ENCODE assay signal across 10 mouse cellular contexts in genomic region chr7:127519284-127519683, GRCm38 (mm10). TPM values are rescaled to one million over a fixed set of nuclear protein-coding genes. Genes with fewer than 3 reads are reported as not detected.
DNase-seq lines count a peak whose midpoint lies in the region; ATAC-seq and TF ChIP-seq lines count a peak whose summit lies in the region.
"Had no signal": no experiment of that assay in that cellular context is flagged by ENCODE, and none has a peak within 500 bp of the region (broad histone marks: within the 10 kb centered on the region; RNA-seq: fewer than 3 reads in every experiment).

TSS of gene Gm42715 (plus strand) at chr7:127519584.

- no peak within 1 kb of the TSS for H3K4me3 ChIP-seq in stomach, embryonic 14.5 days (ENCODE audit: low read depth, low read length)
- no peak within 1 kb of the TSS for H3K4me3 ChIP-seq in stomach, postnatal 0 days (ENCODE audit: low read depth, low read length)
- H3K4me3 ChIP-seq in hindbrain, embryonic 15.5 days: no peak within 1 kb of the TSS
- no peak within 1 kb of the TSS for H3K4me3 ChIP-seq in liver, embryonic 12.5 days

- no peak for TF ChIP-seq EP300 in stomach, postnatal 0 days (optimal IDR thresholded peaks at IDR 0.05)

- no peak within 1 kb of the TSS for H3K27ac ChIP-seq in stomach, embryonic 14.5 days (ENCODE audit: low read length)
- no peak within 1 kb of the TSS for H3K27ac ChIP-seq in stomach, postnatal 0 days (replicated peaks)
- no peak within 1 kb of the TSS for H3K27ac ChIP-seq in hindbrain, embryonic 15.5 days (replicated peaks)
- H3K27ac ChIP-seq in liver, embryonic 12.5 days: no peak within 1 kb of the TSS

- no peak for TF ChIP-seq CTCF in stomach, postnatal 0 days (IDR thresholded peaks at IDR 0.05; ENCODE audit: low read depth)

- peaks cover 75% of the 10 kb centered on the region for H3K36me3 ChIP-seq in stomach, embryonic 14.5 days (ENCODE audit: control insufficient read depth, insufficient read depth, low read length)
- peaks cover 23% of the 10 kb centered on the region for H3K36me3 ChIP-seq in stomach, postnatal 0 days (ENCODE audit: control insufficient read depth, insufficient read depth, low read length)
- peaks cover 86% of the 10 kb centered on the region for H3K36me3 ChIP-seq in hindbrain, embryonic 15.5 days
- peaks cover 97% of the 10 kb centered on the region for H3K36me3 ChIP-seq in liver, embryonic 12.5 days

- no peak within 1 kb of the TSS for H3K4me2 ChIP-seq in stomach, embryonic 14.5 days (replicated peaks; ENCODE audit: low read depth, low read length)
- H3K4me2 ChIP-seq in stomach, postnatal 0 days (replicated peaks; ENCODE audit: low read depth): no peak within 1 kb of the TSS
- H3K4me2 ChIP-seq in hindbrain, embryonic 15.5 days: no peak within 1 kb of the TSS
- no peak within 1 kb of the TSS for H3K4me2 ChIP-seq in liver, embryonic 12.5 days

- no peak for DNase-seq in gastrocnemius, postnatal 4 days (ENCODE audit: low spot score in 2 of 2)
- DNase-seq in gastrocnemius, adult 8-10 months (ENCODE audit: low spot score in 2 of 2): no peak
- no peak for DNase-seq in stomach, postnatal 0 days (ENCODE audit: low spot score)
- DNase-seq in spleen, adult 12 weeks (ENCODE audit: low spot score): no peak
- DNase-seq: cerebellum, adult 9-11 months; lung, postnatal 4 days had no signal

- no peaks in the 10 kb centered on the region for H3K27me3 ChIP-seq in stomach, embryonic 14.5 days (ENCODE audit: control insufficient read depth, insufficient read depth, low read length)
- H3K27me3 ChIP-seq in stomach, postnatal 0 days (ENCODE audit: control insufficient read depth, insufficient read depth, low read length): no peaks in the 10 kb centered on the region
- H3K27me3 ChIP-seq in hindbrain, embryonic 15.5 days: no peaks in the 10 kb centered on the region
- no peaks in the 10 kb centered on the region for H3K27me3 ChIP-seq in liver, embryonic 12.5 days (replicated peaks)

- WGBS in stomach, embryonic 14.5 days: 88% methylated on average over 3 of the region's 3 CpGs
- 89% methylated on average over 3 of the region's 3 CpGs for WGBS in stomach, postnatal 0 days
- 95% methylated on average over 3 of the region's 3 CpGs for WGBS in hindbrain, embryonic 15.5 days
- WGBS in liver, embryonic 12.5 days (ENCODE audit: insufficient replicate concordance): 91% methylated on average over 3 of the region's 3 CpGs

- no peaks in the 10 kb centered on the region for H3K4me1 ChIP-seq in stomach, embryonic 14.5 days (ENCODE audit: control insufficient read depth, insufficient read depth, low read length)
- no peaks in the 10 kb centered on the region for H3K4me1 ChIP-seq in stomach, postnatal 0 days (replicated peaks; ENCODE audit: control insufficient read depth, insufficient read depth)
- peaks cover under 1% of the 10 kb centered on the region; the same call in 1 of the 2 replicates for H3K4me1 ChIP-seq in hindbrain, embryonic 15.5 days (replicated peaks)
- peaks cover 14% of the 10 kb centered on the region; the same call in 1 of the 2 replicates for H3K4me1 ChIP-seq in liver, embryonic 12.5 days

- H3K9ac ChIP-seq in stomach, embryonic 14.5 days (replicated peaks; ENCODE audit: low read depth, low read length): no peak within 1 kb of the TSS
- no peak within 1 kb of the TSS for H3K9ac ChIP-seq in stomach, postnatal 0 days (ENCODE audit: low read length)
- no peak within 1 kb of the TSS for H3K9ac ChIP-seq in hindbrain, embryonic 15.5 days
- no peak within 1 kb of the TSS for H3K9ac ChIP-seq in liver, embryonic 12.5 days

- no peaks in the 10 kb centered on the region for H3K9me3 ChIP-seq in stomach, embryonic 14.5 days (ENCODE audit: control insufficient read depth, low read depth, low read length)
- H3K9me3 ChIP-seq in stomach, postnatal 0 days (ENCODE audit: control insufficient read depth, low read length): no peaks in the 10 kb centered on the region
- no peaks in the 10 kb centered on the region for H3K9me3 ChIP-seq in hindbrain, embryonic 15.5 days
- H3K9me3 ChIP-seq in liver, embryonic 12.5 days (replicated peaks): no peaks in the 10 kb centered on the region

- ATAC-seq in stomach, embryonic 14.5 days (ENCODE audit: insufficient number of reproducible peaks, insufficient read depth, low FRiP score, low read depth): no peak
- no peak for ATAC-seq in stomach, postnatal 0 days (ENCODE audit: low FRiP score, low TSS enrichment)
- no peak for ATAC-seq in hindbrain, embryonic 15.5 days (ENCODE audit: low FRiP score, low read depth)
- no peak for ATAC-seq in neutrophil, adult 5-6 weeks (ENCODE audit: extremely low read depth, insufficient number of reproducible peaks, low FRiP score, poor library complexity, severe bottlenecking)
- no peak for ATAC-seq in liver, embryonic 12.5 days

RNA-seq across cellular contexts. Expression of gene Gm42715, which starts in this region (rescaled TPM):
- 10 to 100 TPM; 15.0 to 19.1 TPM for total RNA-seq in gastrocnemius, postnatal 4 days (2021)
- 1 to 10 TPM; 4.4 to 8.0 (median 5.5) TPM for total RNA-seq in gastrocnemius, adult 8-10 months (2022)
- 20.8 and 22.1 TPM in 2 replicates for polyA plus RNA-seq in stomach, embryonic 14.5 days (2014; fragmentation: Nextera tagmentation; extraction: Ambion mirVana)
- 6.1 and 6.4 TPM in 2 replicates for polyA plus RNA-seq in stomach, postnatal 0 days (2015; fragmentation: Nextera tagmentation; extraction: Ambion mirVana)
- polyA plus RNA-seq in hindbrain, embryonic 15.5 days (2015; fragmentation: Nextera tagmentation; extraction: Ambion mirVana): 14.7 and 15.6 TPM in 2 replicates
- 11.8 and 12.4 TPM in 2 replicates for total RNA-seq in neutrophil, adult 5-6 weeks (2017)
- 7.9 and 8.8 TPM in 2 replicates for polyA plus RNA-seq in liver, embryonic 12.5 days (2016; fragmentation: Nextera tagmentation; extraction: Ambion mirVana)
